Mouse (Mus musculus) granulocyte monocyte progenitor cell, adult 5-6 weeks (primary cell): Measurements from ENCODE around the gene Hmcn1. TPM values are rescaled to one million over a fixed set of nuclear protein-coding genes. Genes with fewer than 3 reads are reported as not detected.

ENCODE experiments used
- ATAC-seq: replicated peaks from 2 replicates; pipeline ENCODE4 v1.8.0; 2016; ENCODE audit warnings: mild to moderate bottlenecking, moderate TSS enrichment, inconsistent platforms; ENCODE audit not compliant: poor library complexity, severe bottlenecking
- total RNA-seq, 2 experiments: library from RNA; stranded (forward) in 1 of 2; stranded (reverse) in 1 of 2; fragments of 200-712, 200-1000 nt in 1 of 2; fragments of >200 nt in 1 of 2; fragmentation: Nextera tagmentation in 1 of 2; gene quantifications; 2 replicates each; pipeline ENCODE4 v1.2.3; 2014 to 2017

The Hmcn1 gene
- total RNA-seq, 2 experiments from 2014 or later, result not detected

DNA sequence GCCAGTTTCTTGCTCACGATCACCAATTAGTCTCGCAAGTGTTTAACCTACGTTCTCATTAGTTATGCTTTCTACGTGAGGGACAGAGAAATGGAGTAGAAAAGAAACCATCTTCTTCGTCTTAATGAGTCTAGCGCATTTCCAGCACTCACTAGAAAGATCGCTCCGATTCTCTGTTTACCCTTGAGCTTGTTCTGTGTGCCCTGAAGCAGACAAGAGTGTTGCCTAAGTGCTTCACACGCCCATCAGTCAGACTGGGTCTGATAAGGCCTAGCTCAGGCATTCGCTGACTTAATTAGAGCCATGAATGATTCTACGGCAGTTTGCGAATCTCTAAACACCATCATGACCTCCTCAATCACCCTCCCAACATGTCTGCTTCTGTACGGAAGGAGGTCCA, 7.5 kb upstream of the Hmcn1 start:
- no peak for ATAC-seq

DNA sequence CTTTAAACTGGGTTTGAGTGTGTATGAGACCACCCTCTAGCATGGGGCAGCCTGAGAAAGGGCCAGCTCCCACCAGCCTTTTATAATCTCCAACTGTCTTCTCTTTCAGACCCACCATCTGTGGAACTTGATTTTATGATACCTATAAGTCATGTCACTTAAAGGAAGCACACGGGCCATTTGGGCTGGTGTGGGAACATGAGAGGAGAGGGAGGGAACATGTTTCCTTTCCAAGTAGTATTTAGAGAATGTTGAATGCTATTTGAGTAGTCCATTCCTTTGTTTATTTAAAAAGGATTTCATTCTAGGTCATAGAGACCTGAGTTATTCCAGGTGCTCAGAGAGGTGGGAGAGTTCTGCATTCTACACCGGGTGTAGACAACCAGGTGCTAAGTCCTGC, 1.4 kb upstream of the Hmcn1 start:
- no peak for ATAC-seq

DNA sequence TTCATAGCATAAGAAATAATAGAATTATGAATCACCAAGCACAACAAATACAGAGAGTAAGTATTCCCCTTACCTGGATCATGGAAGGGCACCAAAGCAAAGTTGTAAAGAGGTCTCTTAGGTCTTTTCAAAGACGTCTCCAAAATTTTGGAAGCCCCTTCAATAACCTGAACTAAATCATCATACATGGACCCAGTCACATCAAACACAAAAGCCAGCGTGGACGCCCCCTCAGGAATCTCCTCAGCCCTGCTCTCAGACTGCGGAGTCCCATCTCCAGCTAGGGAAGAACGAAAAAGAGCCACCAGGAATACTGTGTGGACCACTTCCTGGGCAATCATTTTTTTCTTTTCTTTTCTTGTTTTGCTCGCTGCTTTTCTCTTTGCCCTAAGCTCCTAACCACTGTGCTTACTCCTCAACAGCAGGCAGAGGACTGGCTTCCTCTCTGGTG, 499 bp downstream of the Hmcn1 start:
- peak; percentile 5 for ATAC-seq

DNA sequence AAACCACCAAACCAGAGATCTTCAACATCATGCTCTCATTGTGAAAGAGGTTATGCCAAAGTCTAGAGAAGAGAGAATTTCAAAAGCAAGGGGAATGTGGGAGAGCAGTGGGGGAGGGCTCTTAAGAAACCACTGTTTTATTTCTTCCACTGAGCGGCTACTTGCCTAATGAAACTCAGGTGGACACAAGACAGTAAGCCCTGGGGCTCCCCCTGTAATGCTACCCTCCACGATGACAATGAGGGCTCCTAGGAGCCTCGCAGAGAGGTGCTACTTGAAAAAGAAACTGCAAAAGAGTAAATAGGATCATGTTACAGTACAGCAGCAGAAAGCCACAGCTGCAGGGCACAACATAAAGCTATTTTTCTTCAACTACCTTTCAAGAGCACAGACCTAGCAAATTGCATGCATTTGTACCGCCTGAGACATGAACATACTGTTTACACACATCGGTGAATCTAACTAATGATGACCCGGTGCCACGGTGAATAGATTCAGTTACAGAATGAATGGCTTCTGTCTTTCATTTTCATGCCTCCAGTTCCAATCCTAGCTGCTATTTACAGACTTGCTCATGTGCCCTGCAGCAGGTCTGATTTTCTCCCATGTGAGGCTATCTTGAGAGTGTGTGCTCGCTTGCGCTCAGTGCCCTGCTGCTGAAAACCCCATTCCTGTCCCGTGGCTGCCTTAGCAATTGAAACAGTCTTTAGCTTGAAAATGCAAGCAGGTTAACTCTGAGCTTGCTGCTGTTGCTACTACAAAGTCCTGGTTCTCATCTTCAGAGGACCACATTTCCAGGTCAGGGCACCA, 1.3 kb downstream of the Hmcn1 start:
- ATAC-seq, result peak; percentile 60

DNA sequence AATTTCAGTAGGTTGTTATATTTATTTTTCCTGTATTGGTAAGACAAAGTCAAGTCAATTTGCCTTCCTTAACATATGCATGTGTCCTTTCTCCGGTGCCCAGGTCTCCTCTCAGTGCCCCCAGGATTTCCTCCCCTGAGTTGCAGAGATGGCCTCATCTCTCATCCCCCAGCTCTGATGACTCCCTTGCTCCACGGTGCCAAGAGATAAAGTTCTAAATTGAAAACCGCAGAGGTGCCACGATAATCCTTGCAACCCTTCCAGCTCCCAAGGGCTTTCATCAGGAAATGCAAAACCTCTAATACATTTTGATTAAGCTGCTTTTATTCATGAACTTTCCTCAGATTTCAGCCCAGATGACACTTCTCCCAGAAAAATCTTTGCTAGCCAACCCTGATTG, 8.3 kb downstream of the Hmcn1 start:
- ATAC-seq, result no peak

DNA sequence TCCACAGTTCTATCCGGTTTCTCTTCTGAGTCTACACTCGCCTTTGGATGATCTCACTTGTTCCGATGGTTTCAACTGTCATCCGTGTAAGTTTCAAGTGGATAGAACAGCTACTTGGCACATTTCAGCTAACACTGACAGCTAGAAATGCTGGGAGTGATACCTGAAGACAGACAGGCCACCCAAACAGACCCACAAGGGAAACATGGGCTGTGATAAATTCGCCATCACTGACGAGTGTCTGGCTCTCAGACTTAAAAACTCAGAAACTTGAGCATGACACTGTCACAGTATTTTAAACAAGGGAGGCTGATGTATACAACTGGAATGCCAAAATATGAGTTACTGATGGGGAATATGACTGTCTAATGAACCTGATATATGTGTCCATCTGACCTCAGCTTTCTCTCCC, 9.1 kb downstream of the Hmcn1 start:
- ATAC-seq, result no peak

DNA sequence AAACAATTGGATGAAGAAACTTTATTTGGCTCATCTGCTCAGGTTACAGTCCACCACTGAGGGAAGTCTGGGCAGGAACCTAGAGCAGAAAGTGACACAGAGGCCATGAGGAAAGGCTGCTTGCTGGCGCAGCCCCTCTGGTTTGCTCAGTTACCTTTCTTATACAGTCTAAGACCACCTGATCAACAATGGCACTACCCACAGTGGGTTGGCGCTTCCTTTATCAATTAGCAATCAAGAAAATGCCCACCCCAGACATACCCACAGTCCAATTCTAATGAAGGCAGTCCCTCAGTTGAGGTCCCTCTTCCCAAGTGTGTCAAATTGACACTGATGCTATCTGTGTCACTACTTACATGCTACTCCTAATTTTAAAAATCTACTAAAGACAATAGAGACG, 14.6 kb downstream of the Hmcn1 start:
- ATAC-seq, result no peak

DNA sequence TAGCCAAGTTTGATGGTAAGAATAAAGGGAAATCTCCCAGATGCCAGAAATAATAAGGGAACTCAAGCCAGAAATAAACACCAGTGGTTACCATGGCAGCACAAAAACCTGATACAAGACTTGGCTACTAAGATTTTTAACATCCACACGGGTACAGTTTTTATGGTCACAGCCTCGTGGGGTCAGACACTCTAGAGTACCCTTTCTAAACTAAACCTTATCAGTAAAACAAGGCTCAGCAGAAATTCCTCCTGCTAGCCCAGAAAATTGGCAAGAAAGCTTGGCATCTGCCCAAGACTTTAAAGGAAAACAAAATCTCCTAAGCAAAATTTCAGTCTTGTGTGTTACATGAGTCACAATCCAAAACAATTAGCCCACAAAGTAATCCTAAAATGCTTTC, 17.0 kb downstream of the Hmcn1 start:
- ATAC-seq, result no peak

DNA sequence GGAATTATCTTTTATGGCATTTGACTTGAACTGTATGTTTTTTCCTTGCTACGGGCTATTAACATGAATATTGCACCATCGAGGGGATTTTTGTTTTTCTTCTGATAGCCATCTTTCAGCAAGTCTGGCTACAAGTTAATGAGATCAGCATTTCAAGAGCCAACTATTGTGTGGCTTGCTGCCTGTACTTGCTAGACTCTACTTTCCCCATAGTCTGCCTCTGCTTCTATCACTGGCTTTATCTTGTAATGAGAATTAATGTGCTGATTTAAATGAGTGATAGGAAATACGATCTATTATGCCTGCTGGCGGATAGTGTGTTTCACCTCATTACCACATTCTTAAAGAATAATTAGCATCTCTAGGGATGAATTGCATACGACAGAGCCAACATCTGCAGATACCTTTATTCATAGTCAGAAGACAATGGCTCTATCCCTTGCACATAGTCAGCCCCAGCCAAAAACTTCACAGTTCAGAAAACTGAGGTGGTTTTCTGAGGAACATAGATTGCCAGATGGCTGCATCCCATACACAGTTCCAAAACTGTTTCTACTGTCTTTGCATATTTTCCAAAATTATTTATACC, 33.7 kb downstream of the Hmcn1 start:
- no peak for ATAC-seq

DNA sequence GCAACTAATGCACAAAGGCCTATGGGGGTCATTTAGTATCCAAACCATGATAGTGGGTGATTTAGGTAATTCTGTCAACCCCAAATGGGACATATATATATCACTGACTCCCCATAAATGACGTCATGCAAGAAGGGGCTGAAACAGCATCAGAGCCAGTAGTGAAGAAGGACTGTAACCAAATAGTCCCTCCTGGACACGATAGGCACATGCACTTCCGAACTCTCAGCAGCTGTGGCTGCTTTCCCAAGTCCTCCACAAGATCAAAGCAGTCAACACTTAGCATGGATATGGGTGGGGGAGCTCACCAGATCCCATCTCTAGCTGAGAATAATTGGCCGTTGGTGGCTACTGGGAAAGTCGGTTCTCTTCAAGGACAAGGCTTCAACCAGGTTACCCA, 42.2 kb downstream of the Hmcn1 start:
- no peak for ATAC-seq

DNA sequence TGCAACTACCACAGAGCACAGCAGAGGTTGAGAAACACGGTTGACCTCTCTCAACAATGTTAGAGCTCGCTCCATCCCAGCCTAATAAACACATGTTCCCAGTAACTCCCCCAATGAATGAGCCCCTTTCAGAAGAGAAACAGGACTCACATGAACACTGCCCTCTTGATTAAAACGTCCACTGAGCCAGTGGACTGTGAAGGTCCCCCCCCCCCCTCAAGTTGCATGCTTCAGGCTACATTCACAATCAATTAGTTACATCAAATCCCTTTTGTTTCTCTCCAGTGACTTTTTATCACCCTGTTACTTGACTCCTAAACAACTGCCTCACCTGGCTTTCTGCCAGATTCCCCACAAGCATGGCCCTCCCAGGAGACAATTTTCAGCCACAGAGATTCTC, 43.2 kb downstream of the Hmcn1 start:
- no peak for ATAC-seq

DNA sequence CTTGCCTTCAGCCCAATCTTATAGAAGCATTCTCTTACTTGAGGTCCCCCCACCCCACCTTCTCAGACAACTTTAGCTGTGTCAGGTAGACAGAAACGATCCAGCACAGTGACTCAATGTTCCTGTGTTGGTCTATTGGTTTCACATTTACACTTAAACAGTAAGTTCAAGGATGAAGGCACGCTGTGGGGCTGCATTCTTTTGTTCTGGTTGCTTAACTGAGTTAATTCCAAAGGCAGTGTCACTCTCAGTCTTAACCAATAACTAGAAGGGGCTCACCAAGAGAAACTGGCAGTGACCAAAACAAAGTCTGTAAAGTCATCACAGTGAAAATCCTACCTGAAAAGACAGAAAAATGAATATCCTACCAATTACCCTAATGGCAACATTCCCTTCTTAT, 44.3 kb downstream of the Hmcn1 start:
- ATAC-seq, result no peak

DNA sequence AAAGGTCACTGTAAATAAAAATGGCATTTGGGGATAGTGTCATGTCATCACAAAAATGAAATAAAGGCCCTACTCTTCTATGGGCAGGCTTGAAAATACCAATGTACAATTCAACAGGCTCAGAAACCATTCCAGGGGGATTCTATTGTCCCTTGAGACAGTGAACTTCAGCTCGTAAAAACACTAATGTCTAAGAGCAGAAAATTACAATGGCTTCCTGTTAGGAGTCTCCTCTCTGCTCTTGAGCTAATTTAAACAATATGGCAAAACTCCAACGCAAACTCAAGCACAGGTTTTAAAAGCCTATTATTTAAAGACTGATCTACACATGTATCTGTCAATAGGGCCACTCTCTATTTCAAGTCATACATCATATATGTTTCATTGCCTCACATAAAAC, 49.6 kb downstream of the Hmcn1 start:
- no peak for ATAC-seq

DNA sequence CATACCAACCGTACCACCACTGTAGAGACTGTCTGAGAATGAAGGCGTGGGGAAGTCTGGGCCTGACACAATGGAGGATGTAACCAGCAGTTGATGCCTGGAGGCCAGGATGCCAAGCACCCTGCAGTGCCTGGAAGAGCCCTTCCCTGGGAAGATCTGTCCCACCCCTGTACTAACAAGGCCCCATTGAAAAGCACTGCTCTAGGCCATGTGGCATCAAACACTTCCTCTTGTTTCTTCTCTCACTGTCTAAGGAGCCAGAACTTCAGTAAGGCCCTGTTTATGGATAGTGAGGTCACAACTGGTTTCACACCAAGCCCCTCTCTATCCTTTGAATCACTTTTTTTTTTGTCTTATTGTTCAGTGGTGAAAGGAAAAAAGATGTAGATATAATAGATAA, 51.1 kb downstream of the Hmcn1 start:
- no peak for ATAC-seq

DNA sequence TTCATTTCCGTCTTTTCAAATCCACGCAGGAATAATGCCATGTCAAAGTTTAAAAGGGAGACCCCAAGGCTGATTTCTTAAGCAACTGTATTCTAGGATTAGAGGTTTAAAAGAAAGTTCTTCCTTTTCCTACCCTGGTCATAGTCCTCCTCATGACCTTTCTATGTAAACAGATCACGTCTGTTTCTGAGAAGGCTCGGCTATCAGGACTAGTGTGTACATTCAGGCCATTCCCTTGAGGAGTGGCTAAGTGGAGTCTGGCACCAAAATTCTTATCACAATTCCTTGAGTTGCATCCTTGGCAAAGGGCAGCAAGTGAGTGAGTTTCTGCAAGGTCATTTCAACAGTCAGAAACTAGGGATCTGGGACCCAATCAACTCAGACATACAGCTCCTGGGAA, 56.4 kb downstream of the Hmcn1 start:
- ATAC-seq, result no peak

DNA sequence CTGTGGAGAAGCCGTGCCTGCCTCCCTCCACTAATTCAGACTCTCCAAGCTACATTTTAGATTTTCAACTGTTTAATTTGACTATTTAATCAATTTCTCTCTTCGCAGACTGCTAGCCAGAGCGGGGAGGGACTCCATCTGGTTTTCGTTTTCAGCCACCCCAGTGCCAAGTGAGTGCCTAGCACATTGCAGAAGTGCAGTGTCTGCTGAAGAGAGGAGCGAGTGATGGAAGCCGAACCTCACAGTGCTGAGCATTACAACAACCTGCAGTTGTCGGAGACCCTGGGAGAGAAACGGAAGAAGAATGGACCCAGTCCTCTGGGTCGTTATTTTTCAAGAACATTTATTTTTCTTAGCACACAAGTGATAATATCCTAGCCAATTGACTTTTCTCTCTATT, 59.6 kb downstream of the Hmcn1 start:
- no peak for ATAC-seq

DNA sequence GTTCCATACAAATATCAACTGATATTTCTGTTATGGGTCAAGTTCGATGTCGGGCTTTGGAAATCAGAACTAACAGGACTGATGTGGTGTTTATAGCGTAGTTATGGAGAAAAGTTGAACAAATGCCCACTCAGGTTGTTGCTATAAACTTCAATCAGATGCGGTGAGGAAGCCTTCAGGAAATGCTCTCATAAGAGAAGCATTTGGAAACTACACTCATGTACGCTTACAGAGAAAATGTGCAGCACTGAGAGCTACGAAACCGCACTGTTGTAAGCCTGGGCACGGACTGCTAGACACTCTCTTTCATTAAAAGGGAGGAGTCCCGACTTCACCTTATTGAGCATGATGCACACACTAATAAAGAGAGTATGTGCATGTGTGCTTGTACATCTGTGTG, 72.4 kb downstream of the Hmcn1 start:
- ATAC-seq, result no peak

DNA sequence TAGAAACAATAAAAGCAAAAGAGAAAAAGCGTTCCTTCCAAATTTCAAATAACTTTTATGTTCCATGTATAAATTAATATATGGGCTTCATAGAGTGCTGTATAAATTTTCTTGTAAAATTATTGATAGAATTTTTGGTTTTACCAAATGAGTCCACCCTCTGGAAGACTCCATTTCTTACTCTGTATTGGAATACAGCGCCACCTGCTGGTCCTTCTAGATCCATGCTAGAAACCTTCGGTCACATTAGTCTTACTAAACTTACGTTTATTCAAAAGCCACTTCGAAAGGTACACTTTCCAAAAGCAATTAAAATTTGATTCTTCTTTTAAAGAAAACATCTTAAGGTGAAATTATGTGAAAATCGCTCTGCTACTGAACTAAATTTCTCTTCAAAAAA, 73.0 kb downstream of the Hmcn1 start:
- ATAC-seq, result peak; percentile 73

DNA sequence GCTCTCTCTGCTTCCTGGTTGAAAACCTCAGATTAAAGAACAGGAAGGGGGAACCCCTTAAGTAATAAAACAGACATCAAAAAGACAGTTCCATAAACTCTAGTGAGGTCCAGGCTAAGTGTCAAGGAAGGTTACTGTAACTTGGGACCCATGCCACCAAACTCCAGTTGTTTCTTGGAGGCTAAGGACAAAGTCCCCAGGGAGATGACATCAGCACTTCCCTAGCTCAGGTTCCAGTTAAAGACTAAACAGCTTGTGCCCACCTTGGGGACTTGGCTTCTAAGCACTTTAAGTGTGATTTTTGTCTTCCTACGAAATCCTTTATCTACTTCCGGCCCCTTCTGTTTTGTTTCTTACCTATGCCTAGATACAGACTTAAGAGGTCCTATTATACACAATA, 78.3 kb downstream of the Hmcn1 start:
- ATAC-seq, result no peak

DNA sequence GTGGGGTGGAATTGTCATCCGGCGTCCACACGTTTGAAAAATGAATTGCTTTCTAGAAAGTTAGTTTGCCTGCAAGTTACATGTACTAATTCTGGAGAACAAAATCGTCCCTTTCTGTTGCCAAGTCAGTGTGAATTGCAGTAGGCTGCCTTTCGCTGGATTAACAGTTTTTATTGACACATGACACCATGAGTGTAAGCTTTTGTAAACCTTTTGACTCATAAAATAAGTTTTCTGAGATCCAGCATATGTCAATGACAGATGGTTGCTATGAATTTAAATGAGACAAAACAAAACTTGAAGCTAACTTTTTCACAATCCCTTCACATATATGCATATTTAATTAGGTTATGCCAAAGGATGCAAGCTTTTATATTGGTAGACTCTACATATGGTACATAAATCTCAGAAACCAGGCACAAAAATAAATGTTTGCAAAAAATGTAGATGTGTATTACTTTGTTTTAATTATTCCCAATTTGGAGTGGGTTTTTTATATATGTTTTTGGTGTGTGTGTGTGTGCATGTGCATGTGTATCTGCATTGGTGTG, 79.6 kb downstream of the Hmcn1 start:
- ATAC-seq, result no peak

DNA sequence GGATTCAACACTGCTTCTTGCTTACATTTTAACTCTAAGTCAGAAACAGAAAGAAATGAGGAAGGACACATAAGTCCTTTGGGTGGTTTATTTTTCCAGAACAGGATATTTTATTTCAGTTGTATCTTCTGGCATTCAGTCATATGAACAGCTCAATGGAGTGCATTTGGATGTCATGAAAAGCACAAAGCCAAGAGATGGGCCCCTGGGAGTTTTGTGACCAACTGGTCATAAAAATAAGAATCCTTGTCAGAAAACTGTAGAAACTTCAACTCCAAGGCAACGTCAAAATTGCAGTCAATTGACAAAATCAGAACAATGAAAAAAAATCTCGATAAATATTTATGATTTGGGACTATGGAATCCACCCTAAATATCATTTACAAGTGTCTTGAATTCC, 83.6 kb downstream of the Hmcn1 start:
- ATAC-seq, result no peak

DNA sequence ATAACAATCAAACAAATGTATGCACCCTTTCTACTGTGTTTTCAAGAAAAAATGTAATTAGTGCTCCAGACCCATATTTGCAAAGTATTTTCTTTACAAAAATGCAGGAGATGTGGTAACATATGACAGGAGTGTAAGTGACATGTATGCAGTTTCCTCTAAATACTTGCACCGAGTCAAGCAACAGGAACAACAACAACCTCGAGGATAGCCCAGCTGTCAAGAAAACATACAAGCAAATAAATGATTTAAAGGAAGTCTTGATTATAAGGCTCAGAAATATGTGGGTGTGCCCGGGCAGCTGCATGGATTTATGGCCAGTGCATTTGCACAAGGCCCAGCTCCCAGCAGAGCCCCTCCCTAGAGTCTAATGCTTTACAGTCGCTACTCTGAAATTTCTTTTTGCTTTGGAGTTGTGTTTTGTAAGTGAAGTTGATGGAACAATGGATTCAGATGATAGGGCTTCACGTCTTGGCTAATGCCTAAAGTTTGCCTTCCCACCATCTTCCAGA, 99.5 kb downstream of the Hmcn1 start:
- ATAC-seq, result no peak
